Mouse (Mus musculus) intestine, postnatal 0 days (tissue): Measurements from ENCODE around the gene Pcx. TPM values are rescaled to one million over a fixed set of nuclear protein-coding genes. Genes with fewer than 3 reads are reported as not detected.

Experiments used
- ATAC-seq: fragments of 200-750 bp; cut with Nextera tagmentation; 2 replicates; pipeline ENCODE4 v1.8.0; 2017; ENCODE audit warnings: mild to moderate bottlenecking, moderate TSS enrichment, moderate library complexity
- H3K27ac ChIP-seq: fragments of 300-500 bp; sonication (generic); 2 replicates; pipeline ENCODE4 v1.5.1; 2014; ENCODE audit warnings: mild to moderate bottlenecking, low read depth, low read length, moderate library complexity
- H3K27me3 ChIP-seq: fragments of 300-500 bp; sonication (generic); replicated peaks from 2 replicates; pipeline ENCODE4 v1.6.1; 2014; ENCODE audit warnings: low read length, mixed read lengths; ENCODE audit not compliant: control insufficient read depth, insufficient read depth
- H3K36me3 ChIP-seq: fragments of 300-500 bp; sonication (generic); 2 replicates; pipeline ENCODE4 v1.6.1; 2014; ENCODE audit warnings: mild to moderate bottlenecking, moderate library complexity; ENCODE audit not compliant: control insufficient read depth, insufficient read depth
- H3K4me1 ChIP-seq: fragments of 300-500 bp; sonication (generic); replicated peaks from 2 replicates; pipeline ENCODE4 v1.6.1; 2014; ENCODE audit warnings: antibody characterized with exemption, low read length, mixed read lengths; ENCODE audit not compliant: control insufficient read depth, insufficient read depth
- H3K4me2 ChIP-seq: fragments of 300-500 bp; sonication (generic); replicated peaks from 2 replicates; pipeline ENCODE4 v1.6.1; 2014; ENCODE audit warnings: low read depth, mild to moderate bottlenecking, moderate library complexity
- H3K4me3 ChIP-seq: fragments of 300-500 bp; sonication (generic); 2 replicates; pipeline ENCODE4 v1.5.1; 2014; ENCODE audit warnings: low read depth, low read length
- H3K9ac ChIP-seq: fragments of 300-500 bp; sonication (generic); 2 replicates; pipeline ENCODE4 v1.6.1; 2014; ENCODE audit warnings: mild to moderate bottlenecking, low read depth, low read length
- H3K9me3 ChIP-seq: fragments of 300-500 bp; sonication (generic); 2 replicates; pipeline ENCODE4 v1.6.1; 2016; ENCODE audit warnings: mixed run types; ENCODE audit not compliant: control insufficient read depth
- CTCF ChIP-seq: sonication (generic); IDR thresholded peaks from 2 replicates; pipeline ENCODE4 v1.5.1; 2016; ENCODE audit warnings: low read depth, mild to moderate bottlenecking, control low read depth, antibody characterized with exemption, moderate library complexity
- WGBS: fragments of 180-500 bp; shearing (Covaris S2); extraction: QIAGEN DNeasy Blood & Tissue Kit; methylation state at CpG from one replicate; pipeline ENCODE4 v1.1.7; 2014; 5-methylcytosine and 5-hydroxymethylcytosine counted together
- polyA plus RNA-seq: library from polyadenylated mRNA; unstranded; fragments of >200 nt; fragmentation: Nextera tagmentation; extraction: Ambion mirVana; gene quantifications from 2 replicates; pipeline ENCODE4 v1.2.1, GENCODE M21; 2015

Gene Pcx
- polyA plus RNA-seq, 1 experiment from 2014 or later = 6.1 TPM

GRCm38 (mm10) chr19:4570815-4571214 is 60.5 kb downstream of the Pcx start:
- TF ChIP-seq CTCF = no peak
- 84% methylated on average over 6 of the region's 6 CpGs for WGBS
- no peaks in the 10 kb centered on the region for H3K4me1 ChIP-seq
- no peak overlapping the region for H3K9ac ChIP-seq
- H3K27ac ChIP-seq = no peak overlapping the region
- H3K4me3 ChIP-seq = no peak overlapping the region
- no peaks in the 10 kb centered on the region for H3K9me3 ChIP-seq
- ATAC-seq = no peak
- H3K4me2 ChIP-seq = no peak overlapping the region
- no peaks in the 10 kb centered on the region for H3K27me3 ChIP-seq
- H3K36me3 ChIP-seq = no peaks in the 10 kb centered on the region

GRCm38 (mm10) chr19:4571658-4572057 is 61.4 kb downstream of the Pcx start:
- no peak for ATAC-seq
- Histone ChIP-seq H3K4me1 (no peaks in the 10 kb centered on the region), H3K9me3 (no peaks in the 10 kb centered on the region), H3K36me3 (no peaks in the 10 kb centered on the region), H3K27me3 (no peaks in the 10 kb centered on the region), H3K4me2 (no peak overlapping the region), H3K4me3 (no peak overlapping the region), H3K9ac (no peak overlapping the region), H3K27ac (no peak overlapping the region)
- no peak for TF ChIP-seq CTCF
- 88% methylated on average over 1 of the region's 1 CpGs for WGBS

DNA sequence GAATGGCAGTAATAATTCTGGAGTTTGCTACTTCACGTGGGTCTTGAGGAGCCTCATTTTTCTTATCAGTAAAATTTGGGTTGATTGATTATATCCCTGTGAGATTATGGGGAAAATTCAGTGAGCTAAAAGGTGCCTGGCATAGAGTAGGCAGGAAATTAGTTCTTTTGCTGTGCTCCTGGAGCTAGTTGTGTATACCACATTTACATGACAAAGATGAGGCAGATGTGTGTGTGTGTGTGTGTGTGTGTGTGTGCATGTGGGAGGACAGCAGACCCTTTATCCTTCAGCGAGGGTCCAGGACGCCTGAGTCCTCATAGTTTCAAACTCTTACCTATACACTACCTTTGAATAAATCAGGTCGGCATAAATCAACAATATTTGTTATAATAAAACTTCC is 61.8 kb downstream of the Pcx start:
- no peak overlapping the region for H3K4me3 ChIP-seq
- no peaks in the 10 kb centered on the region for H3K27me3 ChIP-seq
- H3K36me3 ChIP-seq = no peaks in the 10 kb centered on the region
- ATAC-seq = no peak
- no peak overlapping the region for H3K9ac ChIP-seq
- H3K9me3 ChIP-seq = no peaks in the 10 kb centered on the region
- no peak overlapping the region for H3K4me2 ChIP-seq
- H3K4me1 ChIP-seq = no peaks in the 10 kb centered on the region
- H3K27ac ChIP-seq = no peak overlapping the region
- TF ChIP-seq CTCF = no peak
- WGBS = 85% methylated on average over 4 of the region's 4 CpGs

- Histone ChIP-seq H3K4me1 (no peaks in the 10 kb centered on the region), H3K36me3 (no peaks in the 10 kb centered on the region), H3K4me3 (no peak overlapping the region), H3K4me2 (no peak overlapping the region), H3K9ac (no peak overlapping the region), H3K27me3 (no peaks in the 10 kb centered on the region), H3K27ac (no peak overlapping the region), H3K9me3 (no peaks in the 10 kb centered on the region)
- WGBS = 87% methylated on average over 8 of the region's 8 CpGs
- no peak for ATAC-seq
- TF ChIP-seq CTCF = no peak
These were observed 62.2 kb downstream of the Pcx start for GRCm38 (mm10) chr19:4572467-4572866.

GRCm38 (mm10) chr19:4573241-4573640 is 63.0 kb downstream of the Pcx start:
- Histone ChIP-seq H3K27ac (no peak overlapping the region), H3K27me3 (no peaks in the 10 kb centered on the region), H3K9ac (no peak overlapping the region), H3K36me3 (no peaks in the 10 kb centered on the region), H3K4me2 (no peak overlapping the region), H3K4me1 (no peaks in the 10 kb centered on the region), H3K9me3 (no peaks in the 10 kb centered on the region), H3K4me3 (no peak overlapping the region)
- ATAC-seq = no peak
- peak; percentile 57 for TF ChIP-seq CTCF
- WGBS = 85% methylated on average over 1 of the region's 1 CpGs

- no peak overlapping the region for H3K4me2 ChIP-seq
- 72% methylated on average over 2 of the region's 2 CpGs for WGBS
- no peaks in the 10 kb centered on the region for H3K36me3 ChIP-seq
- H3K27me3 ChIP-seq = no peaks in the 10 kb centered on the region
- no peaks in the 10 kb centered on the region for H3K4me1 ChIP-seq
- no peak for ATAC-seq
- no peak overlapping the region for H3K9ac ChIP-seq
- no peak overlapping the region for H3K27ac ChIP-seq
- no peak for TF ChIP-seq CTCF
- no peak overlapping the region for H3K4me3 ChIP-seq
- no peaks in the 10 kb centered on the region for H3K9me3 ChIP-seq
These were observed 68.5 kb downstream of the Pcx start for GRCm38 (mm10) chr19:4578799-4579198.

DNA sequence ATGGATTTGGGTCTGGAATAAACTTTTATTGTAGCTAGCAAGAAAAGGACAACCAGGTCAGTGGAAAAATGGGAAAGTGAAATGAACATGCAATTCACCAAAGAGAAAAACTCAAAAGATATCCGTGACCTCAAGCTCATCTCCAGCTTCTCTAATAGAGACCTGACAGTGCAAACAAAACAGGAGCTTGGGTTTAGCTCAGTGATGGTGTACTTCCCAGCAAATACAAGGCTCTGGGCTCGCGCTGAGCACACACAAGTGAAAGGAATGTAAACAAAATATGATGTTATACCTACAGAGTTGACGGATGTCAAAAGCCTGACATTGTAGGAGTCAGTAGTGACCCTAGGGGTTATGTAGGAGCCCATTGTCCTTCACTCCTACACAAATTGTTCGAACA is 69.0 kb downstream of the Pcx start:
- Histone ChIP-seq H3K36me3 (no peaks in the 10 kb centered on the region), H3K9ac (no peak overlapping the region), H3K27ac (no peak overlapping the region), H3K27me3 (no peaks in the 10 kb centered on the region), H3K9me3 (no peaks in the 10 kb centered on the region), H3K4me2 (no peak overlapping the region), H3K4me3 (no peak overlapping the region), H3K4me1 (no peaks in the 10 kb centered on the region)
- no peak for ATAC-seq
- 55% methylated on average over 5 of the region's 5 CpGs for WGBS
- no peak for TF ChIP-seq CTCF
